Mouse (Mus musculus) 3134 (cell line): Measurements from ENCODE around the gene Rtn4ip1.
"Not testable (repeated sequence)": the region's sequence is repeated elsewhere in the genome, so short reads cannot be mapped to it uniquely, and the experiment has no call there.

Experiments used
- DNase-seq: peaks from one replicate; pipeline ENCODE4 v3.0.0-alpha.2; 2011; ENCODE audit warnings: low spot score; ENCODE audit not compliant: insufficient read length; ENCODE audit errors: extremely low read depth

Rtn4ip1 gene

GRCm38 (mm10) chr10:43927736-43928135, 26.1 kb downstream of the Rtn4ip1 start:
- no peak for DNase-seq

GRCm38 (mm10) chr10:43928596-43928995, 27.0 kb downstream of the Rtn4ip1 start:
- DNase-seq = peak; percentile 21

- DNase-seq = no peak
Measured at GRCm38 (mm10) chr10:43939136-43939662, 37.6 kb downstream of the Rtn4ip1 start.

- DNase-seq = peak; percentile 37
Measured at GRCm38 (mm10) chr10:43943736-43944135, 42.1 kb downstream of the Rtn4ip1 start.

GRCm38 (mm10) chr10:43945435-43945834, 43.8 kb downstream of the Rtn4ip1 start:
- no peak for DNase-seq

GRCm38 (mm10) chr10:43953942-43954341, 52.3 kb downstream of the Rtn4ip1 start:
- DNase-seq = peak; percentile 19

GRCm38 (mm10) chr10:43964943-43965342, 63.3 kb downstream of the Rtn4ip1 start:
- DNase-seq = no peak

GRCm38 (mm10) chr10:43973244-43973643, 71.6 kb downstream of the Rtn4ip1 start:
- DNase-seq = peak; percentile 26

GRCm38 (mm10) chr10:43977353-43977752, 75.7 kb downstream of the Rtn4ip1 start:
- DNase-seq = peak; percentile 59

GRCm38 (mm10) chr10:43980080-43980479, 78.5 kb downstream of the Rtn4ip1 start:
- DNase-seq = no peak

- not testable (repeated sequence) for DNase-seq
Measured at GRCm38 (mm10) chr10:43980742-43981141, 79.1 kb downstream of the Rtn4ip1 start.

GRCm38 (mm10) chr10:43982470-43982869, 80.9 kb downstream of the Rtn4ip1 start:
- no peak for DNase-seq

GRCm38 (mm10) chr10:43983241-43983640, 81.6 kb downstream of the Rtn4ip1 start:
- no peak for DNase-seq

- DNase-seq = no peak
Measured at GRCm38 (mm10) chr10:43983866-43984265, 82.3 kb downstream of the Rtn4ip1 start.

GRCm38 (mm10) chr10:43991268-43991667, 89.7 kb downstream of the Rtn4ip1 start:
- DNase-seq = no peak

- no peak for DNase-seq
Measured at GRCm38 (mm10) chr10:43992506-43992905, 90.9 kb downstream of the Rtn4ip1 start.

GRCm38 (mm10) chr10:43993198-43993597, 91.6 kb downstream of the Rtn4ip1 start:
- no peak for DNase-seq

- DNase-seq = no peak
Measured at GRCm38 (mm10) chr10:43995858-43996650, 94.4 kb downstream of the Rtn4ip1 start.

- DNase-seq = no peak
Measured at GRCm38 (mm10) chr10:43997276-43997675, 95.7 kb downstream of the Rtn4ip1 start.

- DNase-seq = no peak
Measured at GRCm38 (mm10) chr10:43998023-43998422, 96.4 kb downstream of the Rtn4ip1 start.

GRCm38 (mm10) chr10:43998503-43999082, 97.0 kb downstream of the Rtn4ip1 start:
- peak; percentile 66 for DNase-seq
